Mouse (Mus musculus) embryo, embryonic 11.5 days (tissue): ENCODE results near the gene Lman1l.

Experiments used
- DNase-seq: peaks from one replicate; pipeline ENCODE4 v3.0.0-alpha.2; 2012; ENCODE audit warnings: low read depth, low spot score

Gene Lman1l

DNA sequence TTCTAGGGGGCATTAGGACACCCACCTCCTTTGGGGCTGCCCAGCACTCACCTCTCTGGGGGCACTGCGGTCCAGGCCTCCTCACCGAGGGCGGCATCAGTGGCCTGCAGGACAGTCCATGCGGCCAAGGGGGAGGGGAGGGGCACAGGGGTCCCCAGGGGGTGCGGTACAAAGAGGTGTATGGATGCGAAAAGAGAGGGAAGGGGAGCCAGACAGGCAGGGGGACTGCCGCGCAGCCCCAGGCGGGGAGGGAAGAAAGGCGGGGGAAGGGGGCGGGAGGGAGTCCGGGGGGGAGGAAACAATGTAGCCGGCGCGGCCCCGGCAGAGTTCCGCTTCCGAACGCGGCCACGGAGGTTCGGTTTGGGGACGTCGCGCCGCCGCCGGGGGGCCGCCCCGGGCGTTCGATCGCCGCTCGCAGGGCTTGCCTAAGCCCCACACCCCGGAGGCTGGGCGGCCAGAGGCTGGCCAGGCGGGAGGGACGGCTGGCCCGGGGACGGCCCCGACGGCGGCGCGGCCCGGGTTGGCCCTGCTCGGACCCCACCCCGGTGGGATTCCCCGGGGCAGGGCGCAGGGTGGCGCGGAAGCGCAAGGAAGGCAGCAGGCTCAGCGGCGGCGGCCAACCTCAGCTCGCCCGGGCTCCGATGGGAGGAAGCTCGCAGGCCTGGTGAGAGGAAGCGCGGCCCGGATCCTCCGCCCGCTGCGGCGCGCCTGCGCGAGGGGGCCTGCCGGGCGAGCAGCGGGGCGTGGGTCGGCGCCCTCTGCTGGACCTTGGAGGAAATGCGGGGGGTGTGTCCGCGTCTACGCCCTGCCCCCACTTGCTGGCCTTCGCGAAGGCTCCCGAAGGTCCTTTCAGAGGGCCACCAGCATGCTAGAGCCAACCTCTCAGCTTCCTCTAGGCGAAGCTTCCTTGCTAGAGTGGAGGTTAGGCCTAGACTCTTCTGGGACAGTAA is 24.6 kb upstream of the Lman1l start:
- peak; percentile 84 for DNase-seq

- DNase-seq, result no peak
Measured at GRCm38 (mm10) chr9:57644442-57644943, 23.9 kb upstream of the Lman1l start.

GRCm38 (mm10) chr9:57643856-57644180 is 23.2 kb upstream of the Lman1l start:
- no peak for DNase-seq

GRCm38 (mm10) chr9:57643169-57643855 is 22.7 kb upstream of the Lman1l start:
- DNase-seq, result no peak

GRCm38 (mm10) chr9:57641775-57642550 is 21.4 kb upstream of the Lman1l start:
- DNase-seq, result no peak

- DNase-seq, result no peak
Measured at GRCm38 (mm10) chr9:57641022-57641421, 20.4 kb upstream of the Lman1l start.

DNA sequence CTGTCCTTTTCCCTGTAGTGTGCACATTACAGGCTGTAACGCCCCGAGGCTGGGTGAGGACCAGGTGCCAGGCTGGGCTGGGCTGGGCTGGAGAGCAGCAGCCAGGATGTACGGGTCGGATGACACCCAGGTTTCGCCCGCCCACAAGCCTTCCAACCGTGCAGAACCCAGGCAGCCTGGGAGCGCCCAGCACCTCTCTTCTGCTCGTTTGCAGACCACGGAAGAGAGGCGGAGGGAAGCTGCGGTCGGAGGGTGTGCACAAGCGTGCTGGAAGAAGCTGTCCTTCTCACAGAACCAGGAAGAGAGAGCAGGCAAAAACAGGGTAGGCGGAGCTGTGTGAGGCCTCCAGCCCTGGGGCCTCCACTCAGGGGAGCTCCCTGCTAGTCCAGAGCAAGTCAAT is 19.8 kb upstream of the Lman1l start:
- DNase-seq, result no peak

DNA sequence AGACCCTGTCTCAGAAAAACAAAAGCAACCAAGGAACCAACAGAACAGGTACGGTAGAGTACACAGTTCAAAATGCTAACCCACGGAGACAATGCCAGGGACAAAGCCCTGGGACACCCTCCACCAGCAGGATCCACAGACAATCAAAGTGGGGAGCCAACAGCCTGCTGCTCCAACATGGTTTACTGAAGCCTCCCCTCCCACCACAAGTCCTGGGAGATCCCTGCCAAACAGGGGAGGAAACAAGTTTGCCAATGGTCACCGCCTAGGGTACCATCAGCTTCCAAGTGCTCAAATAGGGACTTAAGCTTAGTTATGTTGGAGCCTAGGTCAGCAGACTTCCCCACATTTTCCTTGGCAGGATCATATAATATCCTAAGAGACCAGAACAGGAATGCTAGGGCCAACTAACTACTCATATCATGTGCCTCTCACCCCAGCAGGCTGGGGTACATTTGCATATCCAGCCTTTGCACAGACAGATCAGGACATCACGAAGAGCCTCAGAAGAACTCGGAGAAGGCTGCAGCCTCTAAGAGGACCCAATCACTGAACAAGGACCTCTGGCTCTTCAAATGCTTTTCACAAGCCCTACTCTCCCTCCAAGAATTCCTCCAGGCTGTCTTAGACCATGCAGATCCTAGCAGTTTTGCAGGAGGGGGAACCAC is 19.2 kb upstream of the Lman1l start:
- no peak for DNase-seq

- no peak for DNase-seq
Measured at GRCm38 (mm10) chr9:57638651-57639459, 18.3 kb upstream of the Lman1l start.

DNA sequence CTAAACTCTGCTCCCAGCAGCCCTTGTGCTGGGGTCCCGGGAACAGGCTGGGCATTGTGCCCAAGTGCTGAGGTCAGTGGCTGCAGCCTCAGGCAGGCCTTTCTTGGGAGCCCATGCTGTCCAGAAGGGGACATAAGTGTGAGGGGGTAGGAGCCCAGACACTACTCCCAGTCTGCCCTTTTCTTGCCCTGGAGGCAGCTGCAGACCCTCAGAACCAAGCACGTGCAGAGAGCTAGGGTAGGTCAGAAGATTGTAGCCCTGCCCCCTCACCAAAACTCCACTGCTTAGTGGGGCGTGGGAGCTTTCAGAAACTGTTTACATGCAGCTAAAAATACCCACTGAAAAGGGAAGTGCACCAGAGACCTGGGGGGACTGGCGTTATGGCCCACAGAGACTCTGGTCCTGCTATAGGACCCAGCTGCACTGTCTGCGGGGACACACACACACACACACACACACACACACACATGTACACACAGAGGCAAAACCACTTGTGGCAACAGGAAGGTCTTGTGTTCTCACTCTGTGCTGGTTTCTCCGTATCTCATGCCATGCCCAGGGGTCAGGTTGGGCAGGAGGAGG is 17.3 kb upstream of the Lman1l start:
- DNase-seq, result no peak

GRCm38 (mm10) chr9:57637272-57637671 is 16.7 kb upstream of the Lman1l start:
- no peak for DNase-seq

DNA sequence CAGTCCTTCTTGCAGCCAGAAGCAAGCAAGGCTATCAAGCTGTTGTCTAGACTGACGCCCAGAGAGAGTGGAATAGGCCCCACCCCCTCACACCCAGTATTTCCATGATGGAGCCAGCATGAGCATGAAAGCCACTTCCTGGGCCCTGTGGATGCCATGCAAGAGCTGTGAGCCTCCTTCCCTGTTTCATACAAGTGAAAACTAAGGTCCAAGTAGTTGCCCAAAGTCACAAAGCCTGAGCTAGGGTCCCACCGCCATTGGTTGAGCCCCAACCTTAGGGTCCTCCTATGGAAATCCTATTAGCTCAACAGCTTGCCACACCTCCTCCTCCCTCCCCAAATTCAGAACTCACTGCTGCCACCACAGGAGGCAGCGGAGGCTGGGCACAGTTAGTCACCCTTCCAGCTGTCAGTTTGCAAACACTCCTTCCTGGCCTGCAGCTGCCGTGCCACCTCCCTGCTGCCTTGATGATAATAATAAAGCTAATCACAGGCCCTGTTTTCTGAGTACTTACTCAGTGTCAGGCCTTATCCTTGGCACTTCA is 13.0 kb upstream of the Lman1l start:
- DNase-seq, result no peak

- peak; percentile 54 for DNase-seq
Measured at GRCm38 (mm10) chr9:57629118-57629874, 8.7 kb upstream of the Lman1l start.

- DNase-seq, result no peak
Measured at GRCm38 (mm10) chr9:57628717-57629116, 8.1 kb upstream of the Lman1l start.

DNA sequence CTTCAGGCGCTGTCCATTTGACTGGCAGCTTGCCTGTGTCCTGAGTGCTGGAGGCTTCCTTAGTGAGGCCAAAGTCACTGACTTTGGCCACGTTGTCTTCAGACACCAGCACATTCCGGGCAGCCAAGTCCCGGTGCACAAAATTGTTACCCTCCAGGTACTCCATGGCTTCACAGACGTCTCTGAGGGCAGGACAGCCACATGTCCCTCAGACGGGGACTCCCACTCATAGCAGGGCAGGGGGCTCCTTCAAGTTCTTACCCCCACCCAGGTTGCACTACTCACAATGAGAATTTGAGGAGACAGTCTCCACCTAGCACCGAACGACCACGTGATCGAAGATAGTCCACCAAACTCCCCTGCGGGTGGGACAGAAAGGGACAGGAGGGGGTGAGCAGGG is 7.3 kb upstream of the Lman1l start:
- no peak for DNase-seq

DNA sequence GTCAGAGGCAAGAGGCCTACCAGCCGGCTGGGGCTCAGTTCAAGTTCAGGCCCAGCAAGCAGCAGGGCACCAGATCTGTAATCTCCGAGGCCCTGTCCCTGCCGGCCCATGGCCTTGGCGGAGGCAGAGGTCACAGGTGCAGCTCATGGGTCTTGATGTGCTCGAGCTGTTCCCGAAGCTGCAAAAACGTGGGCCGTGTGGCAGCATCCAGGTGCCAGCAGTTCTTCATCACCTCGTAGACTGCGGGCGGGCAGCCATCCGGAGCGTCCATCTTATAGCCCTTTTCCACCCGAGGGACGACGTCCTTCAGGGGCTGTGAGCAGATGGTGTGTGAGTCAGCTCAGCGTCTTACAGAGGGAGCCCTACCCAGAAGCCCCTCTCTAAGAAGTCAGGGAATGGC is 6.6 kb upstream of the Lman1l start:
- DNase-seq, result no peak

DNA sequence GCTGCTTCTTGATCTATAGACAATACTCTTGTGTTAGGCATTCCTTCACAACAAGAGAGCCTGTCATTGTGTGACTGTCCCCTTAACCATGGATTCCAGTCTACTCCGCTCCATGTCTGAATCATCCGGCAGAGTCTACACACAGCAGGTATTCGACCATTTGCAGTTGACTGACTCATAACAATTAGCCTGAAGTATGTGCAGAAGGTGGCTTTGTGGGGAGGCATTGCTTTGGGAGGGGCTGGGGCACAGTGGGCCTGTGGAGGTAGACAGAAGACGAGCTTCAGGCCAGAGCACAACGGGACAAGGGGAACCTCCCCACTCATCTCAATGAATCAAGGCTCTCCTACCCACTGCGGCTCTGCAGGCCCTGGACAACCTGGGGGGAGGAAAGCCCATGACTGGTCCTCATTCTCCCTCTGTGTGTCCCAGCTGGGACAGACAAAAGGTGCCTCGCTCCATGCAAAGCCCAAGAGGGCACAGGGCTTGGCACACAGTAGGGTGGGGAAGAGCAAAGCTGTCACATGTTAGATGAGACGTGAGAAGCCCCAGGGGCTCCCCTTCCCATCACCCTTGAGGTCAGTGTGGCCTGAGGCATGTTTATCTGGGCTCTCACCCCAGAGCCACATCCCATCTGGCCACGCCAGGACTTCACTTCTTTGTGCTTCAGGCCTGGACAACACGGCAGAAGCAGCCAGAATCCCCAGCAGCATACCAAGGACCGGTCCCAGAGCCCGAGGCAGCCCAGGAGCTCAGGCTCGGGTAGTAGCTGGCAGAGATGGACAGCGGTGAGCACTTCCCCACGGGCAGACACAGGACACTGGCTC is 5.3 kb upstream of the Lman1l start:
- no peak for DNase-seq

DNA sequence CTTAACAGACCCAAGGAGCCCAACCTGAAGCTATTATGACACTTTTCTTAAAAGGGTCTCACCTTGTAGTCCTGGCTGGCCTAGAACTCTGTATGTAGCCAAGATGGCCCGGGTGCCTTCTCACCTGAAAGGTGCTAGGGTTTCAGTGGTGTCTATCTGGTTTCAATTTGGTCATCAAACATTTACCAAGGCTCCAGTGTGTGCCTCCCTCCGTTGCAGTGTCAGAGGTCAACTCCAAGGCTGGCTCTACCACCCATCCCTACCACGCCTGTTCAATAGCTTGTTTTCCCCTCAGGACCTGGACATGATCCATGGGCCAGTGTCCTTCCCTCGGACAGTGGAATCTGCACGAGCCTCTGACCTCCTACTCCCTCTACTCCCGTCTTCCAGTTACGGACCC is 3.7 kb upstream of the Lman1l start:
- DNase-seq, result no peak
